Mouse (Mus musculus) embryonic facial prominence, embryonic 13.5 days (tissue): ENCODE data around the gene Plekha5. TPM values are rescaled to one million over a fixed set of nuclear protein-coding genes. Genes with fewer than 3 reads are reported as not detected.

Experiments used
- ATAC-seq: fragments of 200-750 bp; cut with Nextera tagmentation; 2 replicates; pipeline ENCODE4 v1.8.0; 2017; ENCODE audit warnings: low read depth; ENCODE audit not compliant: insufficient number of reproducible peaks, insufficient read depth, low FRiP score, low TSS enrichment
- H3K27ac ChIP-seq: fragments of 300-500 bp; sonication (generic); 2 replicates; pipeline ENCODE4 v1.5.1; 2015; ENCODE audit warnings: moderate library complexity, mild to moderate bottlenecking, inconsistent platforms
- H3K27me3 ChIP-seq: fragments of 300-500 bp; sonication (generic); 2 replicates; pipeline ENCODE4 v1.6.1; 2015; ENCODE audit warnings: mild to moderate bottlenecking, inconsistent platforms
- H3K36me3 ChIP-seq: fragments of 300-500 bp; sonication (generic); 2 replicates; pipeline ENCODE4 v1.6.1; 2015; ENCODE audit warnings: mild to moderate bottlenecking, inconsistent platforms
- H3K4me1 ChIP-seq: fragments of 300-500 bp; sonication (generic); 2 replicates; pipeline ENCODE4 v1.6.1; 2015; ENCODE audit warnings: inconsistent platforms
- H3K4me2 ChIP-seq: fragments of 300-500 bp; sonication (generic); 2 replicates; pipeline ENCODE4 v1.6.1; 2015; ENCODE audit warnings: moderate library complexity, mild to moderate bottlenecking, inconsistent platforms
- H3K4me3 ChIP-seq: fragments of 300-500 bp; sonication (generic); 2 replicates; pipeline ENCODE4 v1.5.1; 2015; ENCODE audit warnings: mild to moderate bottlenecking, inconsistent platforms
- H3K9ac ChIP-seq: fragments of 300-500 bp; sonication (generic); 2 replicates; pipeline ENCODE4 v1.6.1; 2015; ENCODE audit warnings: mild to moderate bottlenecking, inconsistent platforms
- H3K9me3 ChIP-seq: fragments of 300-500 bp; sonication (generic); 2 replicates; pipeline ENCODE4 v1.6.1; 2016; ENCODE audit warnings: inconsistent platforms
- WGBS: fragments of 180-500 bp; shearing (Covaris S2); methylation state at CpG from one replicate; pipeline ENCODE4 v1.1.7; 2015; ENCODE audit warnings: mixed read lengths; 5-methylcytosine and 5-hydroxymethylcytosine counted together
- polyA plus RNA-seq: library from polyadenylated mRNA; unstranded; fragments of >200 nt; fragmentation: Nextera tagmentation; extraction: Ambion mirVana; gene quantifications from 2 replicates; pipeline ENCODE4 v1.2.1, GENCODE M21; 2015

Gene Plekha5
- polyA plus RNA-seq, 1 experiment from 2014 or later: 42.3 TPM

DNA sequence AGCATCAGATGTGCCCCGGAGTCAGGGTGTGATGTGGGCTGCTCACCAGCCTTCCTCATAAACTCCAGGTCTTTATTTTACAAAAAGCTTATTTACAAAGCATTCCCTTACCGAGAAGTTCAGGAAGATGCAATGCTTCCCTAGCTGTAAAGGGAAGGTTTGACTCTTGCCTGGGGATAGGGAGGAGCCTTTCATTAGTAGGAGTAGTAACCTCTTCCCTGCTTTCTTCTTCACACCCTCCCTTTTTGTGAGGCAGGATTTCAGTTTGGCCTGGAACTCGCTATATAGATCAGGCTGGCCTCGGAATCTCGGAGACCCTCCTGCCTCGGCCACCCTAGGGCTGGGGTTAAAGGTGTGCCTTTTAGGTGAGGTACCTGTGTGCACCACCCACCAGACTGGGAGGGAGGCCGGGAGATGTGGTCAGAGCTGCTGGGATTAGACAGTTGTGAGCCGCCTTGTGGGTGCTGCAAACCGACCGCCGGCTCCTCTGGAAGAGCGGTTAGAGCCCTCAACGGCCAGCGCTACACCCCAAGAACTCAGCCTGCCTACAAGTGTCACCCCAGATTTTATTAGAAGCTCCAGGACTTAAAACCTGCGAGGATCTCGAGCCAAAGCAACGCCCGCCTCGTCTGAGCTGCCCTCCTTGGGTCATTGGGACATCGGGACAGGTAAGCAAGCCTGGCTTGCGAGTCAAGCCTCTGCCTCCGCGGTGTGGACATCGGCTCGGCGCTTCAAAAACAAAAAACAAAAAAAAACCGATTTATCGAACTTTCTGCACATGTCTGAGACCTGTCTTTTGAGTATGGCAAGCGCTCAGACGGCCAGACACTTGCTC, 198.8 kb downstream of the Plekha5 start, which contains the start of gene Aebp2:
Aebp2 (plus strand) TSS at position 273 of the 835 bp plus-strand sequence.
- Histone ChIP-seq H3K4me1 (peaks cover 33% of the 10 kb centered on the region), H3K27me3 (no peaks in the 10 kb centered on the region), H3K4me2 (peak within 1 kb of the TSS; percentile 77), H3K9me3 (no peaks in the 10 kb centered on the region), H3K4me3 (peak within 1 kb of the TSS; percentile 88), H3K27ac (peak within 1 kb of the TSS; percentile 95), H3K36me3 (no peaks in the 10 kb centered on the region), H3K9ac (peak within 1 kb of the TSS; percentile 95)
- WGBS: 46% methylated on average over 30 of the region's 30 CpGs
- ATAC-seq: no peak; the same call in 1 of the 2 replicates

- Histone ChIP-seq H3K9me3 (no peaks in the 10 kb centered on the region), H3K36me3 (no peaks in the 10 kb centered on the region), H3K4me1 (peaks cover 37% of the 10 kb centered on the region), H3K27me3 (no peaks in the 10 kb centered on the region), H3K4me3 (peak overlapping the region; percentile 88), H3K9ac (peak overlapping the region; percentile 95), H3K4me2 (peak overlapping the region; percentile 77), H3K27ac (peak overlapping the region; percentile 95)
- peak; percentile 91 for ATAC-seq
- under 1% methylated on average over 94 of the region's 117 CpGs for WGBS
These were observed 199.6 kb downstream of the Plekha5 start for GRCm38 (mm10) chr6:140623226-140624095.

DNA sequence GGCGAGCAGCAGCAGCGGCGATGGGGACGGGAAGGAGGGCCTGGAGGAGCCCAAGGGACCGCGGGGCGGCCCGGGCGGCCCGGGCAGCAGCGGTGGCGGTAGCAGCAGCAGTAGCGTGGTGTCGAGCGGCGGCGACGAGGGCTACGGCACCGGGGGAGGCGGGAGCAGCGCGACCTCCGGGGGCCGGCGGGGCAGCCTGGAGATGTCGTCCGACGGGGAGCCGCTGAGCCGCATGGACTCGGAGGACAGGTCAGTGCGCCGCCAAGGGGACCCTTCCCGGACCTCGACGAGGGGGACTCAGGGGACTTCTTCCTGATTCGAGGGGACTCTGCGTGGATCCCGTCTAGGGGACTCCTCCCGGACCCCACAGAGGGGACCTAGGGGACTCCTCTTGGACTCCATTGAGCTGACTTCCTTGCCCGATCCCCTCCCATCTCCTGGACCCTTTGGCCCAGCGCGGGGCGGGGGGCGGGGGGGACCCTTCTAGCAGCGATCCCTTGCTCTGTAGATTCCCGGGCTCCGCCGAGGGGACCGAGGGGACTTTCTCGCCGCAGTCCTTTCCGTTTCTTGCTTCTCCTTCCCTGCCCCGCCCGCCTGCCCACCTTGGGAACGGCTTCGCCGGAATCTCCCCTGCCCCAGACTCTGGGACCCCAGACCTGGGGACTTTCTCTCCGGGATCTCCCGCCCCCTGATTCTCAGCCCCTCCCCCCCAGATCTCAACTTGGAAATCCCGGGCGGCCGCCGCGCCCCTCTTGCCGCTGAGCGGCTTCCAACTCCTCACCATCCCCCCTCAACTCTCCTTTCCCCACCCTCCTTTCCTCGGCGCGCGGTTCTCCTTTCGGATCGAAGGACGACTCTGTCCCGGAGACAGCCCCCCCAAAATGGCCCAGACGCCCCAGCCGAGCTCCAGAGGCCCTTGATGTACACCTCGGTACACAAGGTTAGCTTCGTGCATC, 200.5 kb downstream of the Plekha5 start:
- H3K27ac ChIP-seq: peak overlapping the region; percentile 95
- peak overlapping the region; percentile 88 for H3K4me3 ChIP-seq
- ATAC-seq: peak; percentile 26
- H3K4me1 ChIP-seq: peaks cover 37% of the 10 kb centered on the region
- WGBS: under 1% methylated on average over 80 of the region's 80 CpGs
- H3K9ac ChIP-seq: peak overlapping the region; percentile 95
- H3K4me2 ChIP-seq: peak overlapping the region; percentile 77
- no peaks in the 10 kb centered on the region for H3K36me3 ChIP-seq
- no peaks in the 10 kb centered on the region for H3K9me3 ChIP-seq
- no peaks in the 10 kb centered on the region for H3K27me3 ChIP-seq

- Histone ChIP-seq H3K4me2 (no peak overlapping the region), H3K9ac (no peak overlapping the region), H3K27me3 (no peaks in the 10 kb centered on the region), H3K9me3 (no peaks in the 10 kb centered on the region), H3K27ac (no peak overlapping the region), H3K4me3 (no peak overlapping the region), H3K4me1 (peaks cover 34% of the 10 kb centered on the region), H3K36me3 (peaks cover 9% of the 10 kb centered on the region)
- no peak for ATAC-seq
- WGBS: 90% methylated on average over 4 of the region's 4 CpGs
These were observed 205.5 kb downstream of the Plekha5 start for GRCm38 (mm10) chr6:140629176-140629859.

DNA sequence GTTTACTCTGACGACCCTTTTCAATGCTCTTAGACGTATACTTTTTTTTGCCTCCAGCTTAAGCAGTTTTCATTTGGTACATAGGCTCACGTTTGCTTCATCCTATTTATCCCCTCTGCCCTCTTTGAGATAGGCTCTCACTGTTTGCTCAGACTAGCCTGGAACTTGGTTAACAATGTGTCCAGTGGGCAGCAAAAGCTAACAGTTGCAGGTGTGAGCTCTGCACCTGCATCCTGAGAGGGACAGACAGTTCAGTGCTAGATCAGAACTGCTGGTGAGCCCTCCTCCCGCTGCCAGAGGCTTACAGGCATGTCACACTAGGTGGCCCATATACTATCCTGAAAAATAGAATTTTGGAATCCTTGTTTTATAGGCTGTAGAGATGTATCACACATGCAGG, 206.5 kb downstream of the Plekha5 start:
- Histone ChIP-seq H3K27me3 (no peaks in the 10 kb centered on the region), H3K4me2 (no peak overlapping the region), H3K4me1 (peaks cover 30% of the 10 kb centered on the region), H3K27ac (no peak overlapping the region), H3K9ac (no peak overlapping the region), H3K36me3 (peaks cover 17% of the 10 kb centered on the region), H3K4me3 (no peak overlapping the region), H3K9me3 (no peaks in the 10 kb centered on the region)
- 68% methylated on average over 4 of the region's 4 CpGs for WGBS
- no peak for ATAC-seq

- Histone ChIP-seq H3K9ac (no peak overlapping the region), H3K27ac (no peak overlapping the region), H3K4me1 (peaks cover 6% of the 10 kb centered on the region), H3K36me3 (peaks cover 47% of the 10 kb centered on the region), H3K27me3 (no peaks in the 10 kb centered on the region), H3K4me2 (no peak overlapping the region), H3K4me3 (no peak overlapping the region), H3K9me3 (no peaks in the 10 kb centered on the region)
- WGBS: 89% methylated on average over 8 of the region's 8 CpGs
- ATAC-seq: no peak
These were observed 209.8 kb downstream of the Plekha5 start for GRCm38 (mm10) chr6:140633616-140634015.

DNA sequence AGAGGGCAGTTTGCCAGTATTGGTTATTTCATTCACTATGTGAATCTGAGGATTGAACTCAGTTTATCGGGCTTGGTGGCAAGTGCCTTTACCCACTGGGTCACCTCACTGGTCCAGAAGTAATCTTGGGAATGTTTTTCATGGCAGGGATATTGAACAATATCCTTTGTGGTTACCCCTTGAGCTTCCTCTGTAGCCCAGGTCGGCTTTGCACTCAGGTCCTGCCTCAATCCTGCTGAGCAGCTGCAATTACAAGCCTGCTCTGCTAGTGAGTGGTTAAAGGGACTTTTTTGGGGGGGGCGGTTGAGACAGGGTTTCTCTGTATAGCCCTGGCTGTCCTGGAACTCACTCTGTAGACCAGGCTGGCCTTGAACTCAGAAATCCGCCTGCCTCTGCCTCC, 212.4 kb downstream of the Plekha5 start:
- H3K4me3 ChIP-seq: no peak overlapping the region
- no peak for ATAC-seq
- H3K9me3 ChIP-seq: no peaks in the 10 kb centered on the region
- peaks cover 72% of the 10 kb centered on the region for H3K36me3 ChIP-seq
- no peak overlapping the region for H3K27ac ChIP-seq
- no peak overlapping the region for H3K9ac ChIP-seq
- H3K4me1 ChIP-seq: no peaks in the 10 kb centered on the region
- WGBS: 96% methylated on average over 4 of the region's 4 CpGs
- H3K4me2 ChIP-seq: no peak overlapping the region
- H3K27me3 ChIP-seq: no peaks in the 10 kb centered on the region

- no peak for ATAC-seq
- H3K9me3 ChIP-seq: no peaks in the 10 kb centered on the region
- H3K4me2 ChIP-seq: no peak overlapping the region
- H3K36me3 ChIP-seq: peaks cover 80% of the 10 kb centered on the region
- H3K4me3 ChIP-seq: no peak overlapping the region
- 93% methylated on average over 7 of the region's 7 CpGs for WGBS
- no peaks in the 10 kb centered on the region for H3K4me1 ChIP-seq
- no peak overlapping the region for H3K9ac ChIP-seq
- no peaks in the 10 kb centered on the region for H3K27me3 ChIP-seq
- H3K27ac ChIP-seq: no peak overlapping the region
These were observed 218.2 kb downstream of the Plekha5 start for GRCm38 (mm10) chr6:140642010-140642409.

GRCm38 (mm10) chr6:140642655-140643054, 218.8 kb downstream of the Plekha5 start:
- Histone ChIP-seq H3K27ac (no peak overlapping the region), H3K36me3 (peaks cover 78% of the 10 kb centered on the region), H3K27me3 (no peaks in the 10 kb centered on the region), H3K4me3 (no peak overlapping the region), H3K4me1 (no peaks in the 10 kb centered on the region), H3K9ac (no peak overlapping the region), H3K4me2 (no peak overlapping the region), H3K9me3 (no peaks in the 10 kb centered on the region)
- ATAC-seq: no peak
- 93% methylated on average over 12 of the region's 12 CpGs for WGBS

GRCm38 (mm10) chr6:140645931-140646330, 222.1 kb downstream of the Plekha5 start:
- Histone ChIP-seq H3K9me3 (no peaks in the 10 kb centered on the region), H3K9ac (no peak overlapping the region), H3K4me3 (no peak overlapping the region), H3K27me3 (no peaks in the 10 kb centered on the region), H3K27ac (no peak overlapping the region), H3K4me2 (no peak overlapping the region), H3K4me1 (no peaks in the 10 kb centered on the region), H3K36me3 (peaks cover 78% of the 10 kb centered on the region)
- no peak for ATAC-seq
